Mouse (Mus musculus) heart, embryonic 16.5 days (tissue): ENCODE results near the gene Rmdn3. TPM values are rescaled to one million over a fixed set of nuclear protein-coding genes. Genes with fewer than 3 reads are reported as not detected.

ENCODE experiments used
- polyA plus RNA-seq: library from polyadenylated mRNA; unstranded; fragments of >200 nt; fragmentation: Nextera tagmentation; extraction: Ambion mirVana; gene quantifications from 2 replicates; pipeline ENCODE4 v1.2.1, GENCODE M21; 2015

Gene Rmdn3
- polyA plus RNA-seq, 1 experiment from 2014 or later: 28.4 TPM

Other genes starting within 250 kb of the Rmdn3 start
- gene Chst14, start 230.5 kb downstream of the Rmdn3 start, polyA plus RNA-seq: 17.1 and 18.0 TPM in 2 replicates
- 18.6 and 19.6 TPM in 2 replicates for gene Ccdc32, start 127.6 kb downstream of the Rmdn3 start, polyA plus RNA-seq
- gene Rpusd2, start 122.2 kb downstream of the Rmdn3 start, polyA plus RNA-seq: 3.6 and 5.3 TPM in 2 replicates
- gene Knl1, start 109.9 kb downstream of the Rmdn3 start, polyA plus RNA-seq: 34.2 and 39.5 TPM in 2 replicates
- gene Rad51, start 44.2 kb downstream of the Rmdn3 start, polyA plus RNA-seq: 26.5 and 34.6 TPM in 2 replicates
- 5.5 and 6.9 TPM in 2 replicates for gene Gchfr, start 10.7 kb upstream of the Rmdn3 start, polyA plus RNA-seq
- gene Gm14137, start 17.5 kb upstream of the Rmdn3 start, polyA plus RNA-seq: 0.35 and 0.46 TPM in 2 replicates
- 36.8 and 37.9 TPM in 2 replicates for gene Zfyve19, start 51.6 kb upstream of the Rmdn3 start, polyA plus RNA-seq
- gene Dnajc17, start 51.8 kb upstream of the Rmdn3 start, polyA plus RNA-seq: 10.5 and 11.2 TPM in 2 replicates
- 0.18 and 0.26 TPM in 2 replicates for gene Ppp1r14d, start 72.9 kb upstream of the Rmdn3 start, polyA plus RNA-seq
- 3.7 and 5.1 TPM in 2 replicates for gene Spint1, start 80.3 kb upstream of the Rmdn3 start, polyA plus RNA-seq
- 1.0 and 1.3 TPM in 2 replicates for gene Rhov, start 114.2 kb upstream of the Rmdn3 start, polyA plus RNA-seq
- gene Vps18, start 131.7 kb upstream of the Rmdn3 start, polyA plus RNA-seq: 13.3 and 13.6 TPM in 2 replicates
- gene Dll4, start 168.8 kb upstream of the Rmdn3 start, polyA plus RNA-seq: 14.1 TPM in 2 replicates
- gene Chac1, start 194.2 kb upstream of the Rmdn3 start, polyA plus RNA-seq: 0.42 and 0.50 TPM in 2 replicates